Mouse (Mus musculus) gonadal fat pad, adult 2 months (tissue): ENCODE measurements around the gene Pdss1. TPM values are rescaled to one million over a fixed set of nuclear protein-coding genes. Genes with fewer than 3 reads are reported as not detected.

ENCODE experiments used
- DNase-seq: peaks from one replicate; pipeline ENCODE4 v3.0.0-alpha.2; 2012; ENCODE audit warnings: low read depth
- polyA plus RNA-seq: library from polyadenylated mRNA; depleted of rRNA; stranded (reverse); fragments of >200 nt; gene quantifications from 2 replicates; pipeline ENCODE4 v1.2.3, GENCODE M21; 2012; rRNA removed

Gene Pdss1
- polyA plus RNA-seq, 1 experiment: 3.6 TPM

DNA sequence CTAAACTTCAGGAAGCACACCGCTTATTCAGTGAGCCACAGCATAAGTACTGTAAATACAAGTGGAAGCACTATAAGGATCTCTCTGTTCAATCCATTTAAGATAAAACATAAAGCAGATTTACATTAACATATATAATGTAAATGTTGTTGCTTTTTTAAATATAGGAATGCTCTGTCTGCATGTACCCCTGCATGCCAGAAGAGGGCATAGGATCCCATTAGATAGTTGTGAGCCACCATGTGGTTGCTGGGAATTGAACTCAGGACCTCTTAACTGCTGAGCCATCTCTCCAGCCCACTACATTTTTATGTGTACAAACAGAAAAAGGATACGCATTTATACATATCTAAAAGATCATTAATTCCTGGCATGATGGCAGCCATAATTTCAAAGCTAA, 66.4 kb downstream of the Pdss1 start:
- DNase-seq: no peak

DNA sequence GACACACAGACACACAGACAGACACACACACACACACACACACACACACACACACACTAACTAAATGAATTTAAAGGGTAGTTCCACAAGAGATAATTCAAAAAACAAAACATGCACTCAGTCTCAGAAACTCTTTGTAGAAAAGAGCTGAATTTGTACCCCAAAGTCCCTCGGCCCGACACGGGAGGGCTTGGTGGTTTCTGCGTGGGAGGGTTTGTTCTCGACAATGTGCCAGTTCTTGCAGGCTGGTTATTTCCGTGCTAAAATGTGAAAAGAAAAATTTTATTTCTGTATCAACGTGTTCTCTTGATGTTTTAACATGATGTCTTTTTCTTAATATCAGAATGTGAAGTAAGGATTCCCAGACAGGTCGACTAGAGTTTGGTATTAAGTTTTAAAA, 66.9 kb downstream of the Pdss1 start:
- no peak for DNase-seq

DNA sequence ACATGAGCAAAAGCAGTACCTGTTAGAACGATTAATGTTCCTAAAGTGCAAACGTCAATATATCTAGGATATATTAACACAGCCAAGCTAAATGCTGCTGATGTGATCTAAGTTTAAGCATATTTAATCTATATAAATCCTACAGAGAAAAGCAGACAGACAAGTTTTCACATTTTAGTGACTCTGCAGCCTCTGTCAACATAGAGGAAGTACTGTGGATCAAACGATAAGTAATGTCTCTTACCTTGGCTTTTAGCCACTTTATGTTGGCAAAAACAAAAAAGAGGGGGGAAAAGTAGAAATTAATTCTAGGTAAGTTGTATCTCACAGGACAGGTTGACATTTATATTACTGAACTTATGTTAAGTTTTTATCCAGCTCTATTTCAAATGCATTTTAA, 67.6 kb downstream of the Pdss1 start:
- no peak for DNase-seq

DNA sequence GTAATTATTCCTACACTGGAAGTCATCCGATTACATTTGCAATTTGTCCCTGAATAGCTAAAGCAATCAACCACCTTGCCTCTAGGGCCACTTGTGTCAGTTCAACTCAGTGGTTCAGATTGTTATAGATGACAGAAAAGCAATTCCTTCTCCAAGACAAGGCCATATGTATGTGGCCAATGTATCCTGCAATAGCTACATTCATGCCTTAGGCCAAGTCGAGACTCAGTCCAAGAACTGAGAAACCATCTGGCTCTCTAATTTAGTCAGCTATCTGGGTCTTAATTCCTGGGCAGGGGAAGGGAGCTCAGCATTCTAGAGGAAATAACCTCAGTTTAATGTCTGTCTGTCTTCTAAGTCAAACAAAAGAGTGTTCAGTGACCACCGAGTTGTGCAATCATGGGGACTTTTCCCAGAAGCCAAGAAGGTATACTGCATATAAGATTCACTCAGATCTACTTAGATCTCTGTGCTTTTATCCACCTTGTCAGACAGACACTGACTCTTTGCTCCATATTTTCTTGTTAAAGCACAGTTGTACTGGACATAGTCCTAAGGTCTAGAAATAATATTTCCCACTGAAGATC, 82.2 kb downstream of the Pdss1 start:
- DNase-seq: peak; percentile 34

DNA sequence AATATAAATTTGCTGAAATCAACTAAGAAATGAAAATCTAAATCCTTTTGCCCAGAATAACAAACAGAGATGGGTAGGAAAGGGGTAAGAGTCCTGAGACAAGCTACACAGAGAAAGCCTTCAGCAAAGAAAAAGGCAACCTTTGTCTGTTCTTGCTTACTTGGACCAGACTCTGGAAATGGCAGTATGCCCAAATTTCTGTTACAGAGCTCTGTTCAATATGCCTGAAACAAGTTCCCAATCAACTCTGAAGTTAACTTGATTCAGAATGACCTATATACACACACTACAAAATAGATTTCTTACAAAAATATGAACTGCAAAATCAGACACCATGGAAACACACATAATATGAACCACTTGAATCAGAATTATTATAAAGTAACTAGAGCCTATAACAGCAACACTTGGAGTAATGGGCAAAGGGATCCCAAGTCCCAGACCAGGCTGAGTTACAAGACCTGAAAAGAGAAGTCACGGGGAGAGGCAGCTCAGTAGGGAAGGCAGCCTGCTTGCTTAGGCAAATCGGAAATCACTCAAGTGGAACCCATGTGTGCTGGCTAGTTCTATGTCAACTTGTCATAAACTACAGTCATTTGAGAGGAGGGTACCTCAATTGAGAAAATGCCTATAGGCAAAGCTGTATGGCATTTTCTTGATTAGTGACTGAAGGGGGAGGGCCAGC, 90.8 kb downstream of the Pdss1 start:
- DNase-seq: no peak

Other genes with a start within 250 kb of the Pdss1 start
- gene Apbb1ip, start 121.4 kb upstream of the Pdss1 start, polyA plus RNA-seq: 2.4 and 3.8 TPM in 2 replicates
- 92.9 and 93.3 TPM in 2 replicates for gene Abi1, start 144.7 kb downstream of the Pdss1 start, polyA plus RNA-seq
- gene Acbd5, start 172.6 kb downstream of the Pdss1 start, polyA plus RNA-seq: 7.5 and 14.0 TPM in 2 replicates